In genomic region chr9:123851062-123851712, GRCm38 (mm10) we compare ENCODE assay signal across 8 mouse cellular contexts. TPM values are rescaled to one million over a fixed set of nuclear protein-coding genes. Genes with fewer than 3 reads are reported as not detected.
A peak's percentile ranks its signal among the peaks of the same experiment; 100 is the strongest.
DNase-seq lines count a peak whose midpoint lies in the region; ATAC-seq and TF ChIP-seq lines count a peak whose summit lies in the region.

No protein-coding gene starts in this region.

- no peak for DNase-seq in frontal cortex, adult 2 months (ENCODE audit: extremely low spot score in 1 of 2, low spot score in 1 of 2)
- no peak for DNase-seq in forebrain, embryonic 11.5 days (ENCODE audit: low spot score)
- no peak for DNase-seq in hindbrain, embryonic 10.5 days (ENCODE audit: low spot score)
- peak; percentile 21 to 42 for DNase-seq in left cerebral cortex, adult 8-10 months (ENCODE audit: low spot score in 2 of 2)
- DNase-seq in spleen, adult 2 months (ENCODE audit: low read depth in 1 of 2, low spot score in 2 of 2) = peak; percentile 69 to 88

- no peaks in the 10 kb centered on the region for H3K27me3 ChIP-seq in forebrain, embryonic 11.5 days (ENCODE audit: control insufficient read depth, insufficient read depth, low read length)
- no peaks in the 10 kb centered on the region for H3K27me3 ChIP-seq in hindbrain, embryonic 10.5 days (ENCODE audit: insufficient read depth, poor library complexity, severe bottlenecking)
- H3K27me3 ChIP-seq in spleen, adult 2 months (ENCODE audit: control insufficient read depth, insufficient read depth, low read length) = no peaks in the 10 kb centered on the region

- no peak for TF ChIP-seq CTCF in bone marrow, adult 2 months (IDR thresholded peaks at IDR 0.05; ENCODE audit: control insufficient read depth, insufficient read depth, low read length)
- TF ChIP-seq CTCF in spleen, adult 2 months (IDR thresholded peaks at IDR 0.05; ENCODE audit: extremely low read depth, insufficient read depth, insufficient read length, insufficient replicate concordance) = no peak

- under 1% methylated on average over 27 of the region's 27 CpGs for WGBS in bone marrow, adult 2 months
- 1% methylated on average over 27 of the region's 27 CpGs for WGBS in forebrain, embryonic 11.5 days
- WGBS in hindbrain, embryonic 10.5 days = under 1% methylated on average over 27 of the region's 27 CpGs
- WGBS in spleen, adult 2 months = under 1% methylated on average over 27 of the region's 27 CpGs

- H3K9ac ChIP-seq in forebrain, embryonic 11.5 days (ENCODE audit: low read length) = peak overlapping the region; percentile 79

- H3K36me3 ChIP-seq in forebrain, embryonic 11.5 days (ENCODE audit: control insufficient read depth, insufficient read depth, low read length) = no peaks in the 10 kb centered on the region
- H3K36me3 ChIP-seq in hindbrain, embryonic 10.5 days = no peaks in the 10 kb centered on the region
- H3K36me3 ChIP-seq in spleen, adult 2 months (ENCODE audit: control insufficient read depth, insufficient read depth, low read length) = no peaks in the 10 kb centered on the region

- H3K4me1 ChIP-seq in bone marrow, adult 2 months (ENCODE audit: control insufficient read depth, insufficient read depth, low read length) = peaks cover 3% of the 10 kb centered on the region; the same call in 1 of the 2 replicates
- H3K4me1 ChIP-seq in forebrain, embryonic 11.5 days (replicated peaks; ENCODE audit: control insufficient read depth, insufficient read depth, low read length) = peaks cover 5% of the 10 kb centered on the region; the same call in 1 of the 2 replicates
- H3K4me1 ChIP-seq in hindbrain, embryonic 10.5 days (replicated peaks) = peaks cover 18% of the 10 kb centered on the region
- peaks cover 8% of the 10 kb centered on the region; the same call in 1 of the 2 replicates for H3K4me1 ChIP-seq in spleen, adult 2 months (ENCODE audit: control insufficient read depth, insufficient read depth, insufficient read length)

- H3K27ac ChIP-seq in bone marrow, adult 2 months (ENCODE audit: control insufficient read depth, insufficient read depth, low read depth, low read length, poor library complexity) = peak overlapping the region; percentile 93
- peak overlapping the region; percentile 59; the same call in 1 of the 2 replicates for H3K27ac ChIP-seq in forebrain, embryonic 11.5 days (ENCODE audit: low read depth, low read length)
- H3K27ac ChIP-seq in hindbrain, embryonic 10.5 days = peak overlapping the region; percentile 90
- H3K27ac ChIP-seq in spleen, adult 2 months (ENCODE audit: insufficient read depth, low read length) = peak overlapping the region; percentile 100

- peak overlapping the region; percentile 76 for H3K4me2 ChIP-seq in forebrain, embryonic 11.5 days (ENCODE audit: low read depth, low read length, severe bottlenecking)

- no peaks in the 10 kb centered on the region for H3K9me3 ChIP-seq in forebrain, embryonic 11.5 days (ENCODE audit: control insufficient read depth, low read length)
- no peaks in the 10 kb centered on the region for H3K9me3 ChIP-seq in hindbrain, embryonic 10.5 days

- peak overlapping the region; percentile 69 for H3K4me3 ChIP-seq in bone marrow, adult 2 months (replicated peaks; ENCODE audit: control insufficient read depth, low read depth, low read length)
- H3K4me3 ChIP-seq in forebrain, embryonic 11.5 days (ENCODE audit: low read depth, low read length) = peak overlapping the region; percentile 64
- peak overlapping the region; percentile 78 for H3K4me3 ChIP-seq in hindbrain, embryonic 10.5 days
- H3K4me3 ChIP-seq in spleen, adult 2 months (ENCODE audit: extremely low read depth, insufficient read depth, insufficient read length) = peak overlapping the region; percentile 83

- 0 out of 2 replicates have a peak, but pooled peaks have one; percentile 29 for TF ChIP-seq POLR2A in bone marrow, adult 2 months (IDR thresholded peaks at IDR 0.05; ENCODE audit: borderline replicate concordance, control insufficient read depth, low read depth, low read length)
- TF ChIP-seq POLR2A in spleen, adult 2 months (IDR thresholded peaks at IDR 0.05; ENCODE audit: low read depth, low read length) = peak; percentile 14; the same call in 1 of the 2 replicates

- peak; percentile 1 for ATAC-seq in frontal cortex, adult (ENCODE audit: low TSS enrichment)
- peak; percentile 82 for ATAC-seq in forebrain, embryonic 11.5 days (replicated peaks; ENCODE audit: low FRiP score)
- peak; percentile 44 for ATAC-seq in megakaryocyte, adult 5-6 weeks (ENCODE audit: poor library complexity, severe bottlenecking)

RNA-seq across cellular contexts. Expression of gene Fyco1, which starts 0.5 kb away (rescaled TPM):
- 23.1 and 23.7 TPM in 2 replicates for polyA plus RNA-seq in frontal cortex, adult 2 months (2012; rRNA removed)
- 5.2 and 12.2 TPM in 2 replicates for polyA plus RNA-seq in bone marrow, adult 2 months (2011; ENCODE audit: insufficient read depth, insufficient read length, low replicate concordance, missing spikeins)
- 8.9 and 11.0 TPM in 2 replicates for polyA plus RNA-seq in forebrain, embryonic 11.5 days (2014; fragmentation: Nextera tagmentation; extraction: Ambion mirVana)
- polyA plus RNA-seq in hindbrain, embryonic 10.5 days (2016; fragmentation: Nextera tagmentation; extraction: Ambion mirVana) = 8.5 and 9.4 TPM in 2 replicates
- total RNA-seq in left cerebral cortex, adult 8-10 months (2022) = 10 to 100 TPM; 29.5 to 36.6 (median 29.8) TPM
- total RNA-seq in megakaryocyte, adult 5-6 weeks (2015) = 20.3 and 24.4 TPM in 2 replicates
- total RNA-seq in megakaryocyte, adult 5-6 weeks (2017) = 18.2 and 22.2 TPM in 2 replicates
- polyA plus RNA-seq in spleen, adult 2 months (2012; rRNA removed) = 5.0 and 6.0 TPM in 2 replicates

RNA-seq across cellular contexts. Expression of gene Xcr1, which starts 10.6 kb away (rescaled TPM):
- not detected in 2 replicates for polyA plus RNA-seq in frontal cortex, adult 2 months (2012; rRNA removed)
- polyA plus RNA-seq in bone marrow, adult 2 months (2011; ENCODE audit: insufficient read depth, insufficient read length, low replicate concordance, missing spikeins) = not detected in 2 replicates
- 0.04 and 0.08 TPM in 2 replicates for polyA plus RNA-seq in forebrain, embryonic 11.5 days (2014; fragmentation: Nextera tagmentation; extraction: Ambion mirVana)
- polyA plus RNA-seq in hindbrain, embryonic 10.5 days (2016; fragmentation: Nextera tagmentation; extraction: Ambion mirVana) = 0.05 TPM in 1 of 2 replicates, not detected in the other
- total RNA-seq in left cerebral cortex, adult 8-10 months (2022) = not detected
- total RNA-seq in megakaryocyte, adult 5-6 weeks (2015) = 0.16 TPM in 1 of 2 replicates, not detected in the other
- total RNA-seq in megakaryocyte, adult 5-6 weeks (2017) = 0.18 and 0.33 TPM in 2 replicates
- polyA plus RNA-seq in spleen, adult 2 months (2012; rRNA removed) = 3.2 and 3.5 TPM in 2 replicates

RNA-seq across cellular contexts. Expression of gene Cxcr6, which starts 44.9 kb away (rescaled TPM):
- polyA plus RNA-seq in frontal cortex, adult 2 months (2012; rRNA removed) = 0.12 and 0.13 TPM in 2 replicates
- not detected in 2 replicates for polyA plus RNA-seq in bone marrow, adult 2 months (2011; ENCODE audit: insufficient read depth, insufficient read length, low replicate concordance, missing spikeins)
- 0.09 and 0.19 TPM in 2 replicates for polyA plus RNA-seq in forebrain, embryonic 11.5 days (2014; fragmentation: Nextera tagmentation; extraction: Ambion mirVana)
- polyA plus RNA-seq in hindbrain, embryonic 10.5 days (2016; fragmentation: Nextera tagmentation; extraction: Ambion mirVana) = 0.09 TPM in 1 of 2 replicates, not detected in the other
- total RNA-seq in left cerebral cortex, adult 8-10 months (2022) = not detected
- 1.4 and 3.7 TPM in 2 replicates for total RNA-seq in megakaryocyte, adult 5-6 weeks (2015)
- total RNA-seq in megakaryocyte, adult 5-6 weeks (2017) = 0.89 and 2.7 TPM in 2 replicates
- 4.2 and 5.2 TPM in 2 replicates for polyA plus RNA-seq in spleen, adult 2 months (2012; rRNA removed)

Comparison
In these comparisons a context has a peak if more than half of its experiments do, and no peak if none do; other contexts are left out.
1. ATAC-seq: peak in every context shown above with its lines; median percentile 82 in forebrain, embryonic 11.5 days; 44 in megakaryocyte, adult 5-6 weeks; 1 in frontal cortex, adult.
2. DNase-seq: peak in left cerebral cortex, adult 8-10 months (2 of 2) and spleen, adult 2 months (2 of 2); none in frontal cortex, adult 2 months (0 of 2), forebrain, embryonic 11.5 days (single experiment) and hindbrain, embryonic 10.5 days (single experiment).
3. Peak in every context shown above with its lines, with median percentiles within 50 percentile points of each other: H3K27ac ChIP-seq and H3K4me3 ChIP-seq.